Mouse (Mus musculus): ENCODE measurements at regions not wholly inside any gene's neighbourhood (a gene's known extent, or its start where the extent isn't known, plus 50 kb on each side); places are given as distances from the start of the nearest gene placed in this dataset.

GRCm38 (mm10) chr10:71657525-71657924 is 310.0 kb downstream of the Ipmk start:
- no peaks in the 10 kb centered on the region for H3K27me3 ChIP-seq
- WGBS, result 68% methylated on average over 7 of the region's 7 CpGs
- no peaks in the 10 kb centered on the region for H3K36me3 ChIP-seq (replicated peaks)
- no peak overlapping the region for H3K27ac ChIP-seq
- H3K4me1 ChIP-seq, result no peaks in the 10 kb centered on the region
- H3K9ac ChIP-seq, result no peak overlapping the region
- H3K9me3 ChIP-seq, result no peaks in the 10 kb centered on the region
- H3K4me2 ChIP-seq, result no peak overlapping the region
- H3K4me3 ChIP-seq (replicated peaks), result no peak overlapping the region
- ATAC-seq (ENCODE audit: low FRiP score), result no peak

DNA sequence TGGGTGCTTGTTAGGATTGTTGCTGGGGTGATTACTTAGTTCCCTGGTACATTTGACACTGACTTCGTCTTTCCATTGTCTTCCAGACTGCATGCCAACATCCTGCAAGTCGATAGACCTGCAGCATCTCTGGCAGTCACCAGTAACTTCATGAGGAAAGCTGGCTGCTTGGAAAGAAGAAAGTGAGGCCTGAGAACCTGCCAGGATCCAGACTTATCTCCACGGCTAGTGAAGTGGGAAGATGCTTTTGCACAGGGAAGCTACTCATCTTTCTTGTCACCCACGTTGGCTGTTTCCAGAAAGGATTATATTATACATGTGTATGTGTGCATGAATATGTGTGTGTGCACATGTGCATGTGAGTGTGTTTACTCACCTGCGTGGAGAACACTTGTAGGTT is 316.0 kb downstream of the Ipmk start:
- Histone ChIP-seq H3K9me3 (no peaks in the 10 kb centered on the region), H3K27ac (no peak overlapping the region), H3K4me2 (no peak overlapping the region), H3K36me3 (replicated peaks) (no peaks in the 10 kb centered on the region), H3K9ac (no peak overlapping the region), H3K4me1 (no peaks in the 10 kb centered on the region), H3K4me3 (replicated peaks) (no peak overlapping the region), H3K27me3 (no peaks in the 10 kb centered on the region)
- ATAC-seq (ENCODE audit: low FRiP score), result no peak
- WGBS, result 77% methylated on average over 5 of the region's 5 CpGs

- Histone ChIP-seq H3K4me2 (no peak overlapping the region), H3K36me3 (replicated peaks) (no peaks in the 10 kb centered on the region), H3K4me3 (replicated peaks) (no peak overlapping the region), H3K9ac (no peak overlapping the region), H3K4me1 (no peaks in the 10 kb centered on the region), H3K27ac (no peak overlapping the region), H3K9me3 (no peaks in the 10 kb centered on the region), H3K27me3 (no peaks in the 10 kb centered on the region)
- 70% methylated on average over 7 of the region's 7 CpGs for WGBS
- peak; percentile 75 for ATAC-seq (ENCODE audit: low FRiP score)
Measured at GRCm38 (mm10) chr10:71667160-71667571, 319.6 kb downstream of the Ipmk start.

- Histone ChIP-seq H3K27ac (no peak overlapping the region), H3K4me3 (replicated peaks) (no peak overlapping the region), H3K4me2 (no peak overlapping the region), H3K9ac (no peak overlapping the region), H3K4me1 (no peaks in the 10 kb centered on the region), H3K27me3 (no peaks in the 10 kb centered on the region), H3K9me3 (no peaks in the 10 kb centered on the region), H3K36me3 (replicated peaks) (no peaks in the 10 kb centered on the region)
- no peak for ATAC-seq (ENCODE audit: low FRiP score)
- WGBS, result 80% methylated on average over 5 of the region's 5 CpGs
Measured at GRCm38 (mm10) chr10:71679240-71679639, 331.7 kb downstream of the Ipmk start.

DNA sequence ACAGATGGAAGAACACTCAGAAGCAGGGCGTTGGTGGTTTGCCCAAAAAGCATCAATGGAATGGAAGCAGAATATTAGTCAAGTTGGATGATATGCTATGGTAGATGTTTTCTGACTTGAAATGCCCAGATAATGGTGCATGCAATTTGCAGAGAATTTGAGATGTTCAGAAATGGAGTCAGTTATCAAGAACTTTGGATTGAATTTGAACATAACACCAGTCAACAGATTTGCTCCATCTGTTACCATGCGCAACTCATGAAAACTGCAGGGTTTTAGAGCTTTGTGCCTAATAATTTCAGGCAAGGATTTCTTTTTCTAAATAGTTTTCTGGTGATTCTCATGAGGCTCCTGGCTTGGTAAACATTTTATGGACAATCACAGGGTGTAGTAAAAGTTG is 365.9 kb downstream of the Ipmk start:
- Histone ChIP-seq H3K36me3 (replicated peaks) (no peaks in the 10 kb centered on the region), H3K4me3 (replicated peaks) (no peak overlapping the region), H3K27ac (no peak overlapping the region), H3K4me1 (no peaks in the 10 kb centered on the region), H3K9me3 (no peaks in the 10 kb centered on the region), H3K27me3 (no peaks in the 10 kb centered on the region), H3K9ac (no peak overlapping the region), H3K4me2 (no peak overlapping the region)
- WGBS, result 92% methylated on average over 2 of the region's 2 CpGs
- ATAC-seq (ENCODE audit: low FRiP score), result no peak

- Histone ChIP-seq H3K4me1 (no peaks in the 10 kb centered on the region), H3K4me2 (no peak overlapping the region), H3K27ac (no peak overlapping the region), H3K4me3 (replicated peaks) (no peak overlapping the region), H3K9ac (no peak overlapping the region), H3K27me3 (no peaks in the 10 kb centered on the region), H3K9me3 (no peaks in the 10 kb centered on the region), H3K36me3 (replicated peaks) (no peaks in the 10 kb centered on the region)
- 57% methylated on average over 4 of the region's 4 CpGs for WGBS
- no peak for ATAC-seq (ENCODE audit: low FRiP score)
Measured at GRCm38 (mm10) chr10:71727746-71728145, 380.2 kb downstream of the Ipmk start.

- H3K4me2 ChIP-seq, result no peak overlapping the region
- H3K27me3 ChIP-seq, result no peaks in the 10 kb centered on the region
- H3K9me3 ChIP-seq, result no peaks in the 10 kb centered on the region
- H3K4me3 ChIP-seq (replicated peaks), result no peak overlapping the region
- H3K27ac ChIP-seq, result no peak overlapping the region
- 84% methylated on average over 3 of the region's 3 CpGs for WGBS
- H3K36me3 ChIP-seq (replicated peaks), result no peaks in the 10 kb centered on the region
- no peak for ATAC-seq (ENCODE audit: low FRiP score)
- H3K9ac ChIP-seq, result no peak overlapping the region
- peaks cover 7% of the 10 kb centered on the region; the same call in 1 of the 2 replicates for H3K4me1 ChIP-seq
Measured at GRCm38 (mm10) chr10:71733821-71734220, 386.3 kb downstream of the Ipmk start.

- Histone ChIP-seq H3K27ac (no peak overlapping the region), H3K4me1 (peaks cover 7% of the 10 kb centered on the region; the same call in 1 of the 2 replicates), H3K4me2 (no peak overlapping the region), H3K4me3 (replicated peaks) (no peak overlapping the region), H3K36me3 (replicated peaks) (no peaks in the 10 kb centered on the region), H3K9ac (no peak overlapping the region), H3K27me3 (no peaks in the 10 kb centered on the region), H3K9me3 (no peaks in the 10 kb centered on the region)
- WGBS, result 78% methylated on average over 2 of the region's 2 CpGs
- ATAC-seq (ENCODE audit: low FRiP score), result no peak
Measured at GRCm38 (mm10) chr10:71734481-71734880, 386.9 kb downstream of the Ipmk start.

DNA sequence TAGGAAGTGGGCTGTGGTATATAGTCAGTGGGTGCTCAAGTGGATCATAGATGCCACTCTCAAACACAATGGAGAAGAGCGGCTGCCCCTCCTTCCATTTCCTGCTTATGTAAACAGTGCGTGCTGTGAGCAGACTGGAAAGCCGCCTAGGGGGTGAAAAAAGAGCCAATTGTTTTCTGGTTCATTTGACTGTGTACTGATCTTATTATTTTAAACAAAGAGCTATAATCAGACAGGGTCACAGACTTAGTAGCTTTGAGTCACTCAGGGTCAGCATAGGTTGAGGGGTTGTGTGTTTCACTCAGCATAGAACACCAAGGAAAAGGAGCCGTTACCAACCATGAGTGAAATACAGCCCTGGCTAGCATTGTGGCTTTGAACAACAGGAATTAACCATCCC is 390.7 kb downstream of the Ipmk start:
- ATAC-seq (ENCODE audit: low FRiP score), result peak; percentile 44; the same call in 1 of the 2 replicates
- H3K9me3 ChIP-seq, result no peaks in the 10 kb centered on the region
- H3K27ac ChIP-seq, result no peak overlapping the region
- H3K4me2 ChIP-seq, result no peak overlapping the region
- no peaks in the 10 kb centered on the region for H3K27me3 ChIP-seq
- 8% methylated on average over 4 of the region's 4 CpGs for WGBS
- no peak overlapping the region for H3K4me3 ChIP-seq (replicated peaks)
- H3K36me3 ChIP-seq (replicated peaks), result no peaks in the 10 kb centered on the region
- peaks cover 7% of the 10 kb centered on the region; the same call in 1 of the 2 replicates for H3K4me1 ChIP-seq
- H3K9ac ChIP-seq, result no peak overlapping the region

- Histone ChIP-seq H3K4me3 (replicated peaks) (no peak overlapping the region), H3K9ac (no peak overlapping the region), H3K9me3 (no peaks in the 10 kb centered on the region), H3K27me3 (no peaks in the 10 kb centered on the region), H3K4me1 (peaks cover 9% of the 10 kb centered on the region; the same call in 1 of the 2 replicates), H3K27ac (0 out of 2 replicates have a peak overlapping the region, but pooled peaks have one; percentile 59), H3K36me3 (replicated peaks) (no peaks in the 10 kb centered on the region), H3K4me2 (no peak overlapping the region)
- peak; percentile 60; the same call in 1 of the 2 replicates for ATAC-seq (ENCODE audit: low FRiP score)
- 39% methylated on average over 8 of the region's 8 CpGs for WGBS
Measured at GRCm38 (mm10) chr10:71748557-71749493, 401.3 kb downstream of the Ipmk start.

DNA sequence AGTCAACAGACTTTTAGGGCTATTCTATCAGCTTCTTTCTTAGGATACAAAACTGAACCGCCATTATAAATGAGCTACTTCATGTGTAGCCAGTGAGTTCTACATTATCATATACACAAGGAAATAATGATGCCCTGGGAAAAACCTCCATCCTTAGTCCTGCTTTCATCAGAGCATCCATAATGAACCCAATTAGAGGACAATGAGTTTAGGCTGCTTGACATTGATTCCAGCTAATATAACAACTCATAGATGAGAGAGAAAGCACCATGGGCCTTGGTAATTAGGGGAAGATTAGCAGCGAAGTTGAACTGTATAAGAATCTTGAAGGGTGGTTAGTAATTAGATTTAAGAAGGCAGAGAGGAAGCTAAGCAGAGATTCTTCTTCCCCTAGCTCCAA is 405.7 kb downstream of the Ipmk start:
- Histone ChIP-seq H3K9me3 (no peaks in the 10 kb centered on the region), H3K4me2 (no peak overlapping the region), H3K4me3 (replicated peaks) (no peak overlapping the region), H3K27me3 (no peaks in the 10 kb centered on the region), H3K27ac (no peak overlapping the region; the same call in 1 of the 2 replicates), H3K4me1 (peaks cover 9% of the 10 kb centered on the region; the same call in 1 of the 2 replicates), H3K9ac (no peak overlapping the region), H3K36me3 (replicated peaks) (no peaks in the 10 kb centered on the region)
- WGBS, result 32% methylated on average over 2 of the region's 2 CpGs
- peak; percentile 52; the same call in 1 of the 2 replicates for ATAC-seq (ENCODE audit: low FRiP score)

- no peak overlapping the region for H3K27ac ChIP-seq
- peak; percentile 87; the same call in 1 of the 2 replicates for ATAC-seq (ENCODE audit: low FRiP score)
- no peak overlapping the region for H3K4me2 ChIP-seq
- no peaks in the 10 kb centered on the region for H3K27me3 ChIP-seq
- no peak overlapping the region for H3K9ac ChIP-seq
- H3K4me3 ChIP-seq (replicated peaks), result no peak overlapping the region
- no peaks in the 10 kb centered on the region for H3K9me3 ChIP-seq
- H3K36me3 ChIP-seq (replicated peaks), result no peaks in the 10 kb centered on the region
- 40% methylated on average over 3 of the region's 3 CpGs for WGBS
- H3K4me1 ChIP-seq, result no peaks in the 10 kb centered on the region
Measured at GRCm38 (mm10) chr10:71754799-71755198, 407.2 kb downstream of the Ipmk start.

DNA sequence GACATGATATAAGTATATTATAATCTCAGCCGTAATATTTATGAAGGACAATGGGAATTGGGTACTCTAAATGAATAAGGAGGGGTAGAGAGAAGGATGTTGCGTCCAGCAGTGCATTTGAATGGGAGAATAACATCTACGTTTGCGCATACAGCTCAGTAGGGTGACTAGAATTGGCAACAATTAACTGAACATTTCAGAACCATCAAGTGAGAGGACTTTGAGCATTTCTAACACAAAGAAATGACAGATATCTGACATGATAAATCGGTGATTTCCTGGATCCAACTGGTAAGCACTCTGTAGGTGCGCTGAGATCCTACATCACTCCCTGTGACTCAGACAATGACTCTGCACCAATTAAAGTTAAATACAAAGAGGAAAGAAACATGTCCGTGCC is 431.3 kb downstream of the Ipmk start:
- 91% methylated on average over 7 of the region's 7 CpGs for WGBS
- Histone ChIP-seq H3K27me3 (no peaks in the 10 kb centered on the region), H3K4me3 (replicated peaks) (no peak overlapping the region), H3K9ac (no peak overlapping the region), H3K9me3 (no peaks in the 10 kb centered on the region), H3K36me3 (replicated peaks) (no peaks in the 10 kb centered on the region), H3K4me2 (no peak overlapping the region), H3K27ac (no peak overlapping the region), H3K4me1 (no peaks in the 10 kb centered on the region)
- ATAC-seq (ENCODE audit: low FRiP score), result no peak
